Comparison of ENCODE assay signal across 13 mouse cellular contexts in genomic region chr7:113962078-113962477, GRCm38 (mm10).
DNase-seq lines count a peak whose midpoint lies in the region; ATAC-seq and TF ChIP-seq lines count a peak whose summit lies in the region.
"Had no signal": no experiment of that assay in that cellular context is flagged by ENCODE, and none has a peak within 500 bp of the region (broad histone marks: within the 10 kb centered on the region; RNA-seq: fewer than 3 reads in every experiment).

No protein-coding gene starts in this region.

- no peak overlapping the region for H3K27ac ChIP-seq in heart, adult 2 months
- no peak overlapping the region for H3K27ac ChIP-seq in heart, embryonic 12.5 days (ENCODE audit: poor library complexity, severe bottlenecking)
- H3K27ac ChIP-seq: embryonic facial prominence, embryonic 10.5 days; hindbrain, embryonic 13.5 days had no signal

- no peaks in the 10 kb centered on the region for H3K9me3 ChIP-seq in heart, embryonic 12.5 days (replicated peaks)
- H3K9me3 ChIP-seq: embryonic facial prominence, embryonic 10.5 days; hindbrain, embryonic 13.5 days had no signal

- TF ChIP-seq CTCF in heart, adult 2 months (IDR thresholded peaks at IDR 0.05), result no peak

- no peaks in the 10 kb centered on the region for H3K27me3 ChIP-seq in heart, adult 2 months (ENCODE audit: control insufficient read depth, insufficient read depth, low read length)
- no peaks in the 10 kb centered on the region for H3K27me3 ChIP-seq in heart, embryonic 12.5 days (replicated peaks)
- H3K27me3 ChIP-seq: hindbrain, embryonic 13.5 days had no signal

- WGBS in heart, adult 2 months, result 55% methylated on average over 4 of the region's 4 CpGs
- 60% methylated on average over 4 of the region's 4 CpGs for WGBS in heart, embryonic 12.5 days

- H3K4me3 ChIP-seq in heart, adult 2 months, result no peak overlapping the region
- H3K4me3 ChIP-seq in heart, embryonic 12.5 days, result no peak overlapping the region
- H3K4me3 ChIP-seq: embryonic facial prominence, embryonic 10.5 days; hindbrain, embryonic 13.5 days had no signal

- TF ChIP-seq EP300 in heart, adult 2 months (IDR thresholded peaks at IDR 0.05; ENCODE audit: insufficient read depth, low read depth, low read length), result peak; percentile 54; the same call in 1 of the 2 replicates

- H3K36me3 ChIP-seq in heart, adult 2 months (ENCODE audit: control insufficient read depth, insufficient read depth, low read length), result no peaks in the 10 kb centered on the region
- no peaks in the 10 kb centered on the region for H3K36me3 ChIP-seq in heart, embryonic 12.5 days
- H3K36me3 ChIP-seq: embryonic facial prominence, embryonic 10.5 days; hindbrain, embryonic 13.5 days had no signal

- no peak overlapping the region for H3K4me2 ChIP-seq in heart, embryonic 12.5 days
- H3K4me2 ChIP-seq: hindbrain, embryonic 13.5 days; liver, embryonic 11.5 days had no signal

- H3K79me2 ChIP-seq in heart, adult 2 months (replicated peaks; ENCODE audit: control insufficient read depth, insufficient read depth, low read length), result no peaks in the 10 kb centered on the region

- intact Hi-C loops in heart, adult 2 months (cut with DNase I), result loop anchor here (5.0 kb wide), 1 partner anchor 195 kb away; the partner anchor contains the start of gene Spon1

- ATAC-seq in heart, embryonic 12.5 days (ENCODE audit: insufficient number of reproducible peaks, low FRiP score), result no peak

- H3K9ac ChIP-seq in heart, adult 2 months (ENCODE audit: low read depth, low read length), result no peak overlapping the region
- no peak overlapping the region for H3K9ac ChIP-seq in heart, embryonic 12.5 days
- H3K9ac ChIP-seq: forebrain, postnatal 0 days; hindbrain, embryonic 13.5 days had no signal

- peaks cover 6% of the 10 kb centered on the region for H3K4me1 ChIP-seq in heart, adult 2 months (ENCODE audit: control insufficient read depth, insufficient read depth, low read length)
- peaks cover 19% of the 10 kb centered on the region for H3K4me1 ChIP-seq in heart, embryonic 12.5 days (replicated peaks)
- H3K4me1 ChIP-seq: embryonic facial prominence, embryonic 10.5 days had no signal

- no peak for TF ChIP-seq POLR2A in heart, adult 2 months (IDR thresholded peaks at IDR 0.05; ENCODE audit: insufficient read depth, low read depth, low read length)

- DNase-seq in heart, adult 2 months, result peak; percentile 50 to 71
- peak; percentile 47 for DNase-seq in urinary bladder, postnatal 14 days (ENCODE audit: low spot score)
- DNase-seq in urinary bladder, postnatal 10 days (ENCODE audit: low spot score), result no peak
- peak; percentile 6 to 57 for DNase-seq in kidney, postnatal 36 days
- no peak for DNase-seq in cerebellum, adult 9-11 months
- DNase-seq in embryo, embryonic 10.5 days (ENCODE audit: low spot score), result no peak
- DNase-seq in cerebellum, adult 18-20 months, result no peak
- DNase-seq: thymus, postnatal 4 days had no signal

Comparison
In these comparisons a context has a peak if more than half of its experiments do, and no peak if none do; other contexts are left out.
1. DNase-seq: peak in heart, adult 2 months (2 of 2), urinary bladder, postnatal 14 days (single experiment) and kidney, postnatal 36 days (2 of 2); none in urinary bladder, postnatal 10 days (single experiment), cerebellum, adult 9-11 months (single experiment), embryo, embryonic 10.5 days (single experiment) and cerebellum, adult 18-20 months (0 of 2).